Mouse (Mus musculus) hindbrain, embryonic 14.5 days (tissue): ENCODE measurements around the gene Dnajb2. TPM values are rescaled to one million over a fixed set of nuclear protein-coding genes. Genes with fewer than 3 reads are reported as not detected.

Source experiments
- ATAC-seq: fragments of 200-750 bp; cut with Nextera tagmentation; 2 replicates; pipeline ENCODE4 v1.8.0; 2017; ENCODE audit warnings: moderate number of reproducible peaks, mild to moderate bottlenecking, moderate TSS enrichment, moderate library complexity; ENCODE audit not compliant: low FRiP score
- DNase-seq: peaks from one replicate; pipeline ENCODE4 v3.0.0-alpha.2; 2015; ENCODE audit warnings: low spot score
- H3K27ac ChIP-seq: fragments of 300-500 bp; sonication (generic); 2 replicates; pipeline ENCODE4 v1.5.1; 2014; ENCODE audit warnings: mild to moderate bottlenecking, moderate library complexity
- H3K27me3 ChIP-seq: fragments of 300-500 bp; sonication (generic); 2 replicates; pipeline ENCODE4 v1.6.1; 2014; ENCODE audit warnings: mild to moderate bottlenecking, low read length, mixed read lengths; ENCODE audit not compliant: control insufficient read depth, insufficient read depth
- H3K36me3 ChIP-seq: fragments of 300-500 bp; sonication (generic); replicated peaks from 2 replicates; pipeline ENCODE4 v1.6.1; 2014; ENCODE audit not compliant: control insufficient read depth, insufficient read depth
- H3K4me1 ChIP-seq: fragments of 300-500 bp; sonication (generic); replicated peaks from 2 replicates; pipeline ENCODE4 v1.6.1; 2014; ENCODE audit warnings: antibody characterized with exemption, low read length, mixed read lengths; ENCODE audit not compliant: control insufficient read depth, insufficient read depth
- H3K4me2 ChIP-seq: fragments of 300-500 bp; sonication (generic); replicated peaks from 2 replicates; pipeline ENCODE4 v1.6.1; 2014; ENCODE audit warnings: mild to moderate bottlenecking, moderate library complexity
- H3K4me3 ChIP-seq: fragments of 300-500 bp; sonication (generic); replicated peaks from 2 replicates; pipeline ENCODE4 v1.5.1; 2014; ENCODE audit warnings: mild to moderate bottlenecking, low read length
- H3K9ac ChIP-seq: fragments of 300-500 bp; sonication (generic); 2 replicates; pipeline ENCODE4 v1.6.1; 2014
- H3K9me3 ChIP-seq: fragments of 300-500 bp; sonication (generic); 2 replicates; pipeline ENCODE4 v1.6.1; 2016; ENCODE audit warnings: low read length; ENCODE audit not compliant: control insufficient read depth
- WGBS: fragments of 180-500 bp; shearing (Covaris S2); extraction: QIAGEN DNeasy Blood & Tissue Kit; methylation state at CpG from one replicate; pipeline ENCODE4 v1.1.7; 2014; 5-methylcytosine and 5-hydroxymethylcytosine counted together
- polyA plus RNA-seq: library from polyadenylated mRNA; unstranded; fragments of >200 nt; fragmentation: Nextera tagmentation; extraction: Ambion mirVana; gene quantifications from 2 replicates; pipeline ENCODE4 v1.2.1, GENCODE M21; 2014

Gene Dnajb2
- polyA plus RNA-seq, 1 experiment from 2014 or later = 39.5 TPM

DNA sequence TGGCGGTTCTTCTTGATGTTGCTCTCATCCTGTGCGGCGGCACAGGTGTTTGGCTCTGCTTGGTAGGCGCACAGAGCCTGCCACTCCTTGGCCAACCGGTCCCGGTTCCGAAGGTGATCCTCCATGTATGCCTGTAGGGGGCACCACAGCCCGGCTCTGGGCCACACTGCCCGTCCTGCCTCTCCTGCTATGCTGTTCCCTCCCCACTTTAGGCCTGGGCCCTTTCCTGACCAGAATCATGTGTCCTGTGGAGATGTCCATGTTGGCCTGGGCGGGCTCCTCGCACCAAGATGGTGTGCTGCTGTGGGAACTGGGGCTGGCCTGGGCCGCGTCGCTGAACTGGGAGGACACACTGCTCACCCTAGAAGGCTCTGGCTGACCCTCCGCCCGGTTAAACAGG is 16.8 kb downstream of the Dnajb2 start:
- 73% methylated on average over 16 of the region's 16 CpGs for WGBS
- Histone ChIP-seq H3K9me3 (no peaks in the 10 kb centered on the region), H3K4me1 (0 out of 2 replicates have a peak, but pooled peaks cover 6% of the 10 kb centered on the region), H3K27me3 (no peaks in the 10 kb centered on the region), H3K36me3 (no peaks in the 10 kb centered on the region), H3K27ac (no peak overlapping the region), H3K9ac (no peak overlapping the region), H3K4me3 (no peak overlapping the region), H3K4me2 (no peak overlapping the region)
- DNase-seq = no peak
- ATAC-seq = no peak

DNA sequence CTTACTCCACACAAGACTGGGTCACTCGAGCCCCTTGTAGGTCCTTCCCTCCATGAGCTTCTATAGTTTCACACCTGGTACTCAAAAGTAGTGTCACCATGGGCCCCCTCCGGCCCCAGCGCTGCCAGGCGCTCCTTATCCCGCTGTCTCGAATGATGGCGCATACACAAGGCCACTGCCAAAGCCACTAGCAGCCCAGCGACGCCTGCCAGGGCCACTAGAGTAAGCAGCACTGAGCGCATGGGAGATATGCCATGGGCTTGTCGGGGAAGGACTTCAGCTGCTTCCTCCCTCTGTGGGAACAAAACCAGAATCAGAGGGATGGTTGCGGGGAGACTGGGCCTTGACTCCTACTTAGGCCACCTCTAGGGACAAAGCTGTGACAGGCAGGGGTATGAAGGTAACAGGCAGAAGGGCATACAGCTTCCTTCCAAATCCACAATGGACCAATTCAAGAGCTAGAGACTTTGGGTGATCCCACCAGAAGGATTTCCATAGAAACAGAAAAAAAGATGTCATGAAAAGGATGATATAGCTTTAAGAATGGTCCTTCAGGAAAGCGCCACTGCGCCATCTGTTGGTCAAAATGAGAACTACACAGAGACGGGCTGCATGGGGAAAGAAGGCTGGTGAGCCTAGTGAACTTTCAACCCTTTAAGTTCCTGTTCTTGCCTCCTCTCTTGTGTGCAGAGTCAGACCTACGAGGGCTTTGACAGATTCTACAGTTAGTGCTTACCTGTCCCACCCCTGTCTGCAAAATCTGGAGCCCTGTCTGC is 17.8 kb downstream of the Dnajb2 start:
- Histone ChIP-seq H3K4me1 (0 out of 2 replicates have a peak, but pooled peaks cover 6% of the 10 kb centered on the region), H3K4me3 (no peak overlapping the region), H3K27me3 (no peaks in the 10 kb centered on the region), H3K27ac (no peak overlapping the region), H3K9me3 (no peaks in the 10 kb centered on the region), H3K4me2 (no peak overlapping the region), H3K9ac (no peak overlapping the region), H3K36me3 (no peaks in the 10 kb centered on the region)
- WGBS = 67% methylated on average over 16 of the region's 16 CpGs
- ATAC-seq (no peak), DNase-seq (peak; percentile 89)

DNA sequence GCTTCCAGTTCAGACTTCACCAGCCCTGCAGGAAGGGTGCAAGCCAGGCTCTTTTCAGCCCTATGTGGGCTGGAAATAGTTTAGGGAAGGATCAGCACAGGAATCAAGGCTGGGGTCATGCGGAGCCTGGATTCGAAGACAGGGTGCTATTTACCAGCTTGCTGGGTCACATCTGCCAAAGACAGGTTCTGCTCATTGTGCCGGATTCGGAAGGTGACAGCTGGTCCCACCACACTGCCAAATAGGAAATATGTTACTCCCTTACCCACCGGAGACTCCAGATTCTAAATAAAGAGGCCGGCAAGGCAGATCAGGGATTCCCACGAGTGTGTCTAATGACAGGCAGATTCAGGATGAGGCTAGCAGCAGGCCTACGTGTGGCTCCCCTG is 18.4 kb downstream of the Dnajb2 start:
- 0 out of 2 replicates have a peak, but pooled peaks cover 6% of the 10 kb centered on the region for H3K4me1 ChIP-seq
- H3K9me3 ChIP-seq = no peaks in the 10 kb centered on the region
- 47% methylated on average over 8 of the region's 8 CpGs for WGBS
- H3K36me3 ChIP-seq = no peaks in the 10 kb centered on the region
- no peak overlapping the region for H3K4me2 ChIP-seq
- H3K27me3 ChIP-seq = no peaks in the 10 kb centered on the region
- no peak for ATAC-seq
- H3K4me3 ChIP-seq = no peak overlapping the region
- H3K27ac ChIP-seq = no peak overlapping the region
- DNase-seq = no peak
- H3K9ac ChIP-seq = no peak overlapping the region

DNA sequence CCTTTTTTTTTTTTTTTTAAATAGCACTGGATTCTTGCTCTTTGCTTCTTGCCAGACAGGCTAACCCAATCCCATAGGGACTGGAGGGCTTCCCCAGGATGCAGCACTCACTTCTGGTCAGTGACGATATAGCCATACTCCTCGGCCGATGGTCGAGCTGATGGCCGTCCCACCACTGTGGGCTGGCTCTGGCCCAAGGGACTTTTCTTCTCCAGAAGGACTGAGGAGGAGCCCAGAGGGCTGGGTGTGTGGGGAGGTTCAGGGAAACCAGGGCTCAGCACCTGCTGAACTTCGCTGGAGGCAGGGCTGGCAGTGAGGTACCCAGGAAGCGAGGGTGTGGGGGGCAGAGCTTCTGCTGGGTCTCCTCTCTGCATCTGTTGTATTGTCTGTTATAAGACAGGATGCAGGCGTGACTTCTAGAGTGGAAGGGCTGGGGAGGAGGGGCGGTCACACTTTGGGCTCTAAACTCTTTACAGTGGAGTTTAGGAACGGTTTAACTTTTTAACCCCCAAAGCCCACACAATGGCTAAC is 19.4 kb downstream of the Dnajb2 start:
- 74% methylated on average over 10 of the region's 10 CpGs for WGBS
- Histone ChIP-seq H3K9ac (no peak overlapping the region), H3K36me3 (no peaks in the 10 kb centered on the region), H3K9me3 (no peaks in the 10 kb centered on the region), H3K4me3 (no peak overlapping the region), H3K27me3 (no peaks in the 10 kb centered on the region), H3K4me1 (0 out of 2 replicates have a peak, but pooled peaks cover 6% of the 10 kb centered on the region), H3K27ac (no peak overlapping the region), H3K4me2 (no peak overlapping the region)
- ATAC-seq = no peak
- DNase-seq = no peak

DNA sequence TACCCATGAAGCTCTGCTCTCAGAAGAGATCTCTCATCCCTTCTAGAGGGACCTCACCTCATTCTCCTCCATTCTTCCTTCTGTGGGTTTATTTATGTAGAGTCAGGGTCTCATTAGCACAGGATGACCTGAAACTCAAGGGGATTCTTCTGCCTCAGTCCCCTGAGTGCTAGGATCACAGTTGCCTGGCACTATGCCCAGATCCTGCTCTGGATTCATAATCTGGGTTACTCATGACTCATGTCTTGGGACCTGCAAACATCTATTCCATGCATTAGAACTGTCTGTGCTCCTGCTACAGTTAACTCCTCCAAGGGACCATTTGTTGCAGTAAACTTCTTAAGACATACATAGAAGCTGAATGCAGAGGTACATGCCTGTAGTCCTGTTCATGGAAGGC is 25.1 kb downstream of the Dnajb2 start:
- H3K27me3 ChIP-seq = peaks cover 40% of the 10 kb centered on the region
- H3K4me2 ChIP-seq = no peak overlapping the region
- H3K4me1 ChIP-seq = no peaks in the 10 kb centered on the region
- H3K9me3 ChIP-seq = no peaks in the 10 kb centered on the region
- ATAC-seq (no peak), DNase-seq (no peak)
- H3K9ac ChIP-seq = no peak overlapping the region
- H3K4me3 ChIP-seq = no peak overlapping the region
- H3K36me3 ChIP-seq = no peaks in the 10 kb centered on the region
- no peak overlapping the region for H3K27ac ChIP-seq

DNA sequence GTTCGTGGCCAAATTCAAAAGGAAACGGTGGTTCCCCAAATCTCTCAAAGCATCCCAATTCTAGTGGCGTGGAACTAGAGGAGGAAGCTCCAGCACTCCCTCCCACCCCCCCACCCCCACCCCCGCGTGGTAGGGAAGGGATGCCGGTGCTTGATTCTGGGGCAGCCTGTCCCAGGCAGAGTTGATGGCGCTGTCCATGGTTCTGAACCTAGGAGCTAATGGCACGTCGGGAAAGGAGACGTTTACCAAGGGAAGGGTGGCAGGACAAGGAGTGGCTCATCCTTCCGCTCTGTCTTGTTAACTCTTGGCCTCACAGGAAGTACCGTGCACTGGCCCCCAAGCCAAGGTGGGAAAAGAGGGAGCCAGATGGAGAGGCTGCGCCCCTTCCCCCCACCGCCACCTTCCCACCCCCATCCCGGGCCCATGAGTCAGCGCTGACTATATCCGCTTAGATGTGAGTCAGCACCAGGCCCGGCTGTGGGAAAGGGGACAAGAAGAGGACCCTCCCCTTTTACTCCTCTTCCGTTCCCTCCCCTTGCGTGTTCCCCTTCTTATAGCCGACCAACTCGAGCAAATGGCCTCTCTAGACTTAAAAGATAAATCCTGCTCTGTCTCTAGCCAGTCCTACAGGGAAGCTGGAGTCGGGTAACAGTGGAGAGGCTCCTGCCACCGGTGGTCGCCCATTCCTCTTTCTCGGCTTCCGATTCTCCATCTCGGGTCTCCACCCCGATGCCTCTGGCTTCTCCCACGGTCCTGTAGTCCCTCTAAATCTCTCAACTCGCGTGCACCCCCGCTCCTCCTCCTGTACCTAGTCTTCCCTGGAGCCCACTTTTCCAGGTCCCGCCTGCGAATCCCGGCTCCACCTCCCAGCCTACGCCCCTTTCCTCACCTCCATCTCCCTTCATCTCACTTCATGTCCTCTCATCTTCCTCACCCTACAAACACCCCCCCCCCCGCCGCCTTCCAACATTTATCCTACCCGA is 27.1 kb downstream of the Dnajb2 start:
- Histone ChIP-seq H3K9me3 (no peaks in the 10 kb centered on the region), H3K36me3 (no peaks in the 10 kb centered on the region), H3K27ac (no peak overlapping the region), H3K4me1 (no peaks in the 10 kb centered on the region), H3K9ac (peak overlapping the region; percentile 65), H3K27me3 (peaks cover 49% of the 10 kb centered on the region), H3K4me2 (peak overlapping the region; percentile 66), H3K4me3 (peak overlapping the region; percentile 55)
- DNase-seq (peak; percentile 69), ATAC-seq (peak; percentile 64)
- WGBS = 2% methylated on average over 40 of the region's 40 CpGs

DNA sequence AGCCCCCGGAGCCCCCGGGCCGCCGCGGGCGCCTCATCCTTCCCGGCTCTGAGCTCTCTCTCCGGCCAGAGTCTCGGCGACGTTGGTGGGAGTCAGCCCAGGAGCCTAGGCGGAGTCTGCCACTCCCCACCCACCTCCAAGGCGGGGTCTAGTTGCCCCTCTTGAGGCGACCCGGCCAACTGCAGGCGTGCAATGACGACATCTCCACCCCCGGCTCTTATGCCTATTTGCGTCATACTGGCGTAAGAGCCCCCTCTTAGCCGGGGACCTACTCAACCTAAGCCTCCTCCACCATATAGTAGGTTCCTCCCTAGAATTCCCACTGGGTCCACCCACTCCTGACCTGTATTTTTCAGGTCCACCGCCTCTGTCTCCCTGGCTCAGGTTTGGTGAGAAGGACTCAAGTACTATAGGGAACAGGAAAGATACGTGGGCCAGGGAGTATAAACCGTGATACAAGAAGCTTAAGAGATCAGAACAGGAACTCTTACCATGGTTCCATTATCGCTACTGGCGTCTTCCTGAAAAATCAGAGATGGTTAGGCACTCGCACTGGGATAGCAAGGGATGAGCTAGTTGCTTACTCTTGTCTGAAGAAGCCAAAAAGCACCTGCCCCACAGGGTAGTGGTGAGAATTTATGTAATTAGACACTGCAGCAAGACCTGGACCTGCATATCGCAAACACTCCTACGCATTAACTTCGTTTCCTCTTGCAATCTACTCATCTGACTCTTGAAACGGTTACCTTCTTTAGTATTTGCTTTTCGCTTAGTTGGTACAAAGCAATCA is 28.1 kb downstream of the Dnajb2 start, which contains the start of gene Ptprn:
Gene Ptprn, minus strand, starts transcription at position 412 of the 790 bp plus-strand sequence.
- ATAC-seq = peak; percentile 88
- Histone ChIP-seq H3K9ac (peak within 1 kb of the TSS; percentile 65), H3K27me3 (peaks cover 49% of the 10 kb centered on the region), H3K4me2 (peak within 1 kb of the TSS; percentile 66), H3K4me1 (no peaks in the 10 kb centered on the region), H3K27ac (no peak within 1 kb of the TSS), H3K36me3 (no peaks in the 10 kb centered on the region), H3K4me3 (peak within 1 kb of the TSS; percentile 55), H3K9me3 (no peaks in the 10 kb centered on the region)
- DNase-seq = no peak
- 13% methylated on average over 32 of the region's 32 CpGs for WGBS

DNA sequence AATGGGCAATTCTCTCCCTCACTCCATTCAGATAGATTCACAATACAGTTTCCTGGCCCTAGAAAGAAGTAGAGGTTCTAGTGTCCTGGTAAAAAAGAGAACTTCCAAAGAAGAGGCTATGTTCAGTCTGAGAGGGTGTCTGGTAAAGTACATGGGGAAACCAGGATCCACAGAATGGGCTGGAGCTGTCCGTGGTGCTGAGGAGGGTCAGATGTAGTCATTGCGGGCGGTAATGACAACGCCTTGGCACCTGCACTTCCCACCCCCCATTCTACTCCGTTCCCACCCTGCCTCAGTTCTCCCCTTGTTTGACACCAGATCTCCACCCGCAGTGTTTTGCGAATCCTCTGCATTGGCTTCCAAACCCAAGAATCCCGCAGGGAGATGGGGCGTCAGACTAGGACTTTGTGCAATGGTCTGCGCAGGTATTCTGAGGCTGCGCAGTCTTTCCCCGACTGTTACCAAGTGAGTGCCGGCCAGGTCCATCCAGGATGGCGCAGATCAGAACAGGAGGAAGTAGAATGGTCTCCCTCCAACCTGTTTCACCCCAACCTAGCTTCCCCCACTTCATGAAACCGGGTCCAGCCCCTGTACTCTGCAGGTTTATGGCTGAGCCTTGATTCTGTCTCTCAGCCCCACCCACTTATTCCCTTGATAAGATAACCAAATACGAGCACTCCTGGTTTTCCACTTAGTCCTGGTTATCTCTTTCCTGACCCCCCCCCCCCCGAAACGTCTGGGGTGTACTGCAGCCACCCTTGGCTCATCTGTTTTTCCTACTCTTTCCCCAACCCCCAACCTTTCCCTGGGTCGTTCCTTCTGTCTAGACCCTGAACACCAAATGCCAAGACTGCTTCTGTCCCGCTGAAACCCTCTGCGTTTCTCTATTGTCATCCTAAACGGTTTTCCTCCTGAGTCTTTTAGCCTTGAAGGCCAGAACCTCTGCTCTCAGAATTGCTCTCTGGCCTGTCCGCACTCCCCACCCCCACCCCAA is 41.3 kb downstream of the Dnajb2 start:
- Histone ChIP-seq H3K27ac (peak overlapping the region; percentile 72), H3K4me3 (peak overlapping the region; percentile 46), H3K4me1 (no peaks in the 10 kb centered on the region), H3K4me2 (peak overlapping the region; percentile 61), H3K36me3 (peaks cover 5% of the 10 kb centered on the region; the same call in 1 of the 2 replicates), H3K27me3 (peaks cover 15% of the 10 kb centered on the region), H3K9me3 (no peaks in the 10 kb centered on the region), H3K9ac (peak overlapping the region; percentile 62)
- ATAC-seq (peak; percentile 81), DNase-seq (peak; percentile 67)
- 3% methylated on average over 23 of the region's 23 CpGs for WGBS
